Mouse (Mus musculus) bone marrow macrophage, adult 2 months (primary cell): ENCODE data around the gene Ddx55.

Experiments
- CTCF ChIP-seq: IDR thresholded peaks from 2 replicates; pipeline ENCODE4 v1.5.1; 2012; ENCODE audit warnings: low read depth, mild to moderate bottlenecking, low read length, moderate library complexity
- POLR2A ChIP-seq: IDR thresholded peaks from 2 replicates; pipeline ENCODE4 v1.6.1; 2012; ENCODE audit warnings: mild to moderate bottlenecking, low read depth, low read length, borderline replicate concordance

GRCm38 (mm10) chr5:124528791-124529190 lies 23.9 kb upstream of the Ddx55 start:
- TF ChIP-seq CTCF (no peak), POLR2A (no peak)
